Mouse (Mus musculus): ENCODE results near the gene Ccer2. TPM values are rescaled to one million over a fixed set of nuclear protein-coding genes. Genes with fewer than 3 reads are reported as not detected.
A peak's percentile ranks its signal among the peaks of the same experiment; 100 is the strongest.

Ccer2 gene
- 0.20 TPM in 1 of 2 replicates, not detected in the other for polyA plus RNA-seq (2016; fragmentation: Nextera tagmentation; extraction: Ambion mirVana)

DNA sequence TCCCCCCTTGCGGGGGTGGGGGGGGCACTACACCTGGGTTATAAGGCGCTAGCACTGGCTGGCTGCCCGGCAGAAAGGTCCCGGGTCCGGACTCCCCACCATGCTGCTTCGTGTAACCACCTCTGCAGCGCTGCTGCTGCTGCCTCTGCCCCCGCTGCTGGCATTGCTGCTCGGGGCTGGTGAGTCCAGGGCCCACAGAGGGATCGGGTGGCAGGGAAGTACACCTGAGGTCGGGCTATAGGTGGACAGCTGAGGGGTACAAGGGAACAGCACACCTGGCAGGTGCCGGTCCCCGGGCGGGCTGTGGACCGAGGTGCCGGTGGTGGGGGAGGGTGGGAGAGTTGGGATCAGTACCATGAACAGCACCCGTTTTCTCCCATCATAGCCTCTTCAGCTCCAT is at the start of gene Ccer2:
Ccer2 (plus strand) TSS at position 96 of the 400 bp plus-strand sequence.
- H3K36me3 ChIP-seq = peaks cover 66% of the 10 kb centered on the region
- H3K9me3 ChIP-seq (replicated peaks) = no peaks in the 10 kb centered on the region
- no peak for DNase-seq (ENCODE audit: low spot score)
- 4% methylated on average over 17 of the region's 17 CpGs for WGBS
- H3K27me3 ChIP-seq (ENCODE audit: low read depth, poor library complexity, severe bottlenecking) = peaks cover 25% of the 10 kb centered on the region
- no peak within 1 kb of the TSS for H3K27ac ChIP-seq (replicated peaks)
- H3K4me1 ChIP-seq = peaks cover 11% of the 10 kb centered on the region
- H3K4me3 ChIP-seq = peak within 1 kb of the TSS; percentile 12

DNA sequence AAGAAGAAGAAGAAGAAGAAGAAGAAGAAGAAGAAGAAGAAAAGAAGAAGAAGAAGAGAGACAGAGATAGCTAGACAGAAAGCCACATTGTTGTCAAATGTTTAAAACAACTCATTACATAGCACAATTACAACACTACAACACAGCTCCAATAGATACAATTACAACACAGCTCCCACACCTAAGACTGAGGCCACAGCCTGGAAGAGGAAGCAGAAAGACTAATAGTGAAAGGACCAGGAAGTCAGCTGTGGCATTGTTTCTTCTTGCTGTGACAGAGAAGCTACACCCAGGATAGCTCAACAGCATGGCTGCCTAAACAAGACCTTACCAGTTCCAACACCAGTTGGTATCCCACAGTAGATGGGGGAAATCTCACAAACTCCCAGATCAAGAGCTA is 46.5 kb upstream of the Ccer2 start:
- Histone ChIP-seq H3K4me3 (no peak overlapping the region), H3K27ac (replicated peaks) (no peak overlapping the region), H3K9me3 (replicated peaks) (no peaks in the 10 kb centered on the region), H3K4me1 (0 out of 2 replicates have a peak, but pooled peaks cover 3% of the 10 kb centered on the region), H3K27me3 (ENCODE audit: low read depth, poor library complexity, severe bottlenecking) (no peaks in the 10 kb centered on the region), H3K36me3 (no peaks in the 10 kb centered on the region)
- DNase-seq (ENCODE audit: low spot score) = no peak

DNA sequence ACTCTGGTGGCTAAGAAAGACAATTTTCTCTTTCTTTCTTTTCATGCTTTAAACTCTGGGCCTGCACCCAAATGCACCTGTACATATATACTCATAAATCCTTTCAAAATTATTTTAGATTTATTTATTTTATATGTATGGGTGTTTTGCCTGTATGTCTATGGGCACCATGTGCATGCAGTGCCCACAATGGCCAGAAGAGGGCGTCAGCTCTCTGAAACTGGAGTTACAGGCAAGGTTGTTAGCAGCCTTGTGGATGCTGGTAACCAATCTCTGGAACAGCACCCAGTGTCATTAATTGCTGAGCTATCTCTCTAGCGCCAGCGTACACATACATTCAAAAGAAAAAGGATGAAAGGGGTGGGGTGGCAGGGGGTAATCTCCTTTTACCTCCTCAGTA is 45.0 kb upstream of the Ccer2 start:
- peaks cover 4% of the 10 kb centered on the region; the same call in 1 of the 2 replicates for H3K4me1 ChIP-seq
- no peak for DNase-seq (ENCODE audit: low spot score)
- no peak overlapping the region for H3K4me3 ChIP-seq
- no peaks in the 10 kb centered on the region for H3K9me3 ChIP-seq (replicated peaks)
- H3K27me3 ChIP-seq (ENCODE audit: low read depth, poor library complexity, severe bottlenecking) = 0 out of 2 replicates have a peak, but pooled peaks cover 9% of the 10 kb centered on the region
- H3K27ac ChIP-seq (replicated peaks) = no peak overlapping the region
- WGBS = 70% methylated on average over 3 of the region's 3 CpGs
- H3K36me3 ChIP-seq = no peaks in the 10 kb centered on the region

DNA sequence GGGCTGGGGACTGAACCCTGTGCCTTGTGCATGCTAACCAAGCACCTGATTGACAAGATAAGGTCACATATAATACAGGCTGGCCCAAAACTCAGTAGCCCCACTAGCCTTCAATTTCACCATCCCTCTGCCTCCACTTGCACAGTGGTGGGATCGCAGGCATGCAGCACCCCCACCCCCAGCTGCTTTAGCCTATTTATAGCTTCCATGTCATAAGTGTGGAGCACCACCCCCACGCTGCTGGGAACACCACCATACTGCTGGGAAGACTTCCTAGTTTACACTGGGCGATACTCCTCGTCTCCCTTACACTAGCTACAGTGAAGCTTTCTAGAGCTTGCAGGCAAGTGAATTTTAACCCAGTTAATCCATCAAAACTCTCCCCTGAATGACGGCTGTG is 41.3 kb upstream of the Ccer2 start:
- no peak for DNase-seq (ENCODE audit: low spot score)
- H3K9me3 ChIP-seq (replicated peaks) = no peaks in the 10 kb centered on the region
- no peaks in the 10 kb centered on the region for H3K36me3 ChIP-seq
- H3K27me3 ChIP-seq (ENCODE audit: low read depth, poor library complexity, severe bottlenecking) = 0 out of 2 replicates have a peak, but pooled peaks cover 9% of the 10 kb centered on the region
- H3K27ac ChIP-seq (replicated peaks) = no peak overlapping the region
- H3K4me3 ChIP-seq = no peak overlapping the region
- WGBS = 78% methylated on average over 5 of the region's 5 CpGs
- peaks cover 16% of the 10 kb centered on the region for H3K4me1 ChIP-seq

DNA sequence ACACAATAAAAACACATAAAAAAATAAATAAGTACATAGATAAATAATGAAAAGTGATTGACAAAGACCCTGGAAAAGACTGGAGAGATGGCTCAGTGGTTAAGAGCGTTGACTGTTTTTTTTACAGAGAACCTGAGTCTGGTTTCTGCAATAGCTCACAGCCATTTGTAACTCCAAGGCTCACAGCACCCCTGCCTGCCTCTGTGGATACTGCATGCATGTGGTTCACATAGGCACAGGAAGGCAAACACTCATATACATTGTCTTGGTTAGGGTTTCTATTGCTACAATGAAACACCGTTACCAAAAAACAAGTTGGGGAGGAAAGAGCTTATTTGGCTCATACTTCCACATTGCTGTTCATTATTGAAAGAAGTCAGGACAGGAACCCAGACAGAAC is 40.4 kb upstream of the Ccer2 start:
- no peak for DNase-seq (ENCODE audit: low spot score)
- WGBS = 99% methylated on average over 2 of the region's 2 CpGs
- Histone ChIP-seq H3K4me1 (peaks cover 14% of the 10 kb centered on the region), H3K9me3 (replicated peaks) (no peaks in the 10 kb centered on the region), H3K36me3 (no peaks in the 10 kb centered on the region), H3K27me3 (ENCODE audit: low read depth, poor library complexity, severe bottlenecking) (0 out of 2 replicates have a peak, but pooled peaks cover 9% of the 10 kb centered on the region), H3K4me3 (no peak overlapping the region), H3K27ac (replicated peaks) (no peak overlapping the region)

DNA sequence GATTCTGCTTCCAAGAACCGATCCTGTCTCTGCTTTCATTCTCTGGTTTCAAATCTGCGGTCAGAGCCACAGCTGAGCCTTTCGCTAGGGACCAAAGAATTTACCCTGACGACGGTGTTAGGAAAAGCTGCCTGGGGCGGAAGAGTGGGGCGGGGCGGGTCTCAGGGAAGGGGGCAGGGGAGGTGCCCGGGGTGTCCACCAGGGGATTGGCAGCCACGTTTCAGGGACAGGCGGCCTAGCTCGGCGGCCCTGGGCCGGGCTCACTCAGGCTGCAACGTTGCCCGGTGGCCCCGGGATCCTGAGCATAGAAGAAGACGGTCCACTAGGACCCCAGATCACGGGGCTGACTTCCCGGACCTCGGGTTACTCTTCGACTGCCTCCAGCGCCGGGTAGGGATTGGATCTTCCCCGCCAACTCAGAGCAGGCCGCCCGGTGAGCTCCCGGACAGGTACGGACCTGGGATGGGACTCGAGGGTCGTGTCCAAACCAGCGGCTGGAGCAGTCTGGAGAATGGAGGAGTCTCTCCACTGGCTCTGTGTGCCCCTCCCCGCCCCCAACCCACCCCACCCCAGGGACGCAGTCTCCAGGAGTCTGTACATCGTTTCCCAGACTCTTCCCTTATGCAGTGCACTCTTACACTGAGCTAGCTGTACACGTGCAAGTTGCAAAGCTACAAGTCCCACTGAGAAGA is 39.2 kb upstream of the Ccer2 start, which contains the start of gene Fbxo17:
Fbxo17 (plus strand) TSS at position 215 of the 692 bp plus-strand sequence.
- H3K27ac ChIP-seq (replicated peaks) = peak within 1 kb of the TSS; percentile 84
- no peaks in the 10 kb centered on the region for H3K36me3 ChIP-seq
- no peaks in the 10 kb centered on the region for H3K9me3 ChIP-seq (replicated peaks)
- DNase-seq (ENCODE audit: low spot score) = peak; percentile 73
- H3K27me3 ChIP-seq (ENCODE audit: low read depth, poor library complexity, severe bottlenecking) = 0 out of 2 replicates have a peak, but pooled peaks cover 9% of the 10 kb centered on the region
- H3K4me1 ChIP-seq = peaks cover 14% of the 10 kb centered on the region
- 3% methylated on average over 36 of the region's 36 CpGs for WGBS
- peak within 1 kb of the TSS; percentile 63 for H3K4me3 ChIP-seq

DNA sequence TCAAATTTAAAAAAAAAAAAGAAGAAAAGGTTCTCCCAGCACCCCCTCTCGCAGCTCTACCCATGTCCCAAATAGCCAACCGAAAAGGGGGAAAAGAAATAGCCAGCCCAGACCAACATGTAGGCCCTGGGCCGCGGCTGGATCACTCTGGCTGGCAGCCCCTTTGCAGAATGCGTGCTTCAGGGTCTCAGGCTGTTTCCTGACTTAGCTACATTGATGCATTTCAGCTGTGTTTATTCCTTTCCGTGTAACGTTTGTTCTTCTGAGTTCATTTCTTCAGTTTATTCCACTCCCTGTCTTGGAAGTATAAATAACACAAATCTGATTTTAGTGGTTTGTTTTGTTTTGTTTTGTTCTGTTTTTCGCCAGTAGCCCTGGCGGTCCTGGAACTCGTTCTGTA is 38.2 kb upstream of the Ccer2 start:
- DNase-seq (ENCODE audit: low spot score) = no peak
- H3K27ac ChIP-seq (replicated peaks) = no peak overlapping the region
- H3K9me3 ChIP-seq (replicated peaks) = no peaks in the 10 kb centered on the region
- peaks cover 14% of the 10 kb centered on the region for H3K4me1 ChIP-seq
- H3K4me3 ChIP-seq = no peak overlapping the region
- WGBS = 89% methylated on average over 10 of the region's 10 CpGs
- H3K27me3 ChIP-seq (ENCODE audit: low read depth, poor library complexity, severe bottlenecking) = 0 out of 2 replicates have a peak, but pooled peaks cover 9% of the 10 kb centered on the region
- H3K36me3 ChIP-seq = no peaks in the 10 kb centered on the region

DNA sequence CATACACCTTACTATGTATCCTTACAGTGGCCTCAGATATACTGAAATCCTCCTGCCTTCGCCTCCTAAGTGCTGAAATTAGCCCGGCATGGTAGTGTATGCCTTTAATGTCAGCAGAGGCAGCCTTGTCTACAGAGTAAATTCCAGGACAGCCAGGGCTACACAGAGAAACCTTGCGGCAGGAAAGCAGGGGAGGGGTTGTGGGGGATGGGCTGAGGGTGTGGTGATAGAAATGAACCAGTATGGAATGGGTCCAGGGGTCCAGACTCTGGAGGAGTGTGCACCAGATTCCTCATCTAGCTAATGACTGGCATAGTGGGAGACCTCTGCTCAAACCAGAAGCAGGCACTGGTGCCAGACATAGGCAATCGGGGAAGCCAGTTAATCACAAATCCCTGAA is 36.8 kb upstream of the Ccer2 start:
- WGBS = 70% methylated on average over 4 of the region's 4 CpGs
- H3K9me3 ChIP-seq (replicated peaks) = no peaks in the 10 kb centered on the region
- no peak for DNase-seq (ENCODE audit: low spot score)
- H3K27me3 ChIP-seq (ENCODE audit: low read depth, poor library complexity, severe bottlenecking) = 0 out of 2 replicates have a peak, but pooled peaks cover 9% of the 10 kb centered on the region
- H3K27ac ChIP-seq (replicated peaks) = no peak overlapping the region
- peaks cover 14% of the 10 kb centered on the region for H3K4me1 ChIP-seq
- H3K36me3 ChIP-seq = no peaks in the 10 kb centered on the region
- H3K4me3 ChIP-seq = no peak overlapping the region

DNA sequence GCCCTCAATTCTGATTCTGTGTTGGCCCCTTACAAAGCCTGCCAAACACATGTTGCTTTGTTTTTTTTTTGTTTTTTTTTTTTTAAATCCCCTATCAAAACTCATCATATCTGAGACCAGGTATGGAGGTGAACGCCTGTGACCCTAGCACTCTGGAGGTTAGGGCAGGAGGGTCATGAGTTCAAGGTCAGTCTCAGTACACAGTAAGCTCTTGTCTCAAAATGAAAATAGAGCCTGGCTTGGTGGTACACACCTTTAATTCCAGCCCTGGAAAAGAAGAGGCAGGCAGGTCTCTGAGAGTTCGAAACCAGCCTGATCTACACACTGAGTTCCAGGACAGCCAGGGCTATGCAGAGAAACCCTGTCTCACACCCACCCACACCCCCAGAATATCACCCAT is 36.3 kb upstream of the Ccer2 start:
- Histone ChIP-seq H3K9me3 (replicated peaks) (peaks cover 3% of the 10 kb centered on the region; the same call in 1 of the 2 replicates), H3K4me3 (no peak overlapping the region), H3K4me1 (peaks cover 14% of the 10 kb centered on the region), H3K36me3 (no peaks in the 10 kb centered on the region), H3K27me3 (ENCODE audit: low read depth, poor library complexity, severe bottlenecking) (0 out of 2 replicates have a peak, but pooled peaks cover 9% of the 10 kb centered on the region), H3K27ac (replicated peaks) (no peak overlapping the region)
- no peak for DNase-seq (ENCODE audit: low spot score)
- 89% methylated on average over 2 of the region's 2 CpGs for WGBS

DNA sequence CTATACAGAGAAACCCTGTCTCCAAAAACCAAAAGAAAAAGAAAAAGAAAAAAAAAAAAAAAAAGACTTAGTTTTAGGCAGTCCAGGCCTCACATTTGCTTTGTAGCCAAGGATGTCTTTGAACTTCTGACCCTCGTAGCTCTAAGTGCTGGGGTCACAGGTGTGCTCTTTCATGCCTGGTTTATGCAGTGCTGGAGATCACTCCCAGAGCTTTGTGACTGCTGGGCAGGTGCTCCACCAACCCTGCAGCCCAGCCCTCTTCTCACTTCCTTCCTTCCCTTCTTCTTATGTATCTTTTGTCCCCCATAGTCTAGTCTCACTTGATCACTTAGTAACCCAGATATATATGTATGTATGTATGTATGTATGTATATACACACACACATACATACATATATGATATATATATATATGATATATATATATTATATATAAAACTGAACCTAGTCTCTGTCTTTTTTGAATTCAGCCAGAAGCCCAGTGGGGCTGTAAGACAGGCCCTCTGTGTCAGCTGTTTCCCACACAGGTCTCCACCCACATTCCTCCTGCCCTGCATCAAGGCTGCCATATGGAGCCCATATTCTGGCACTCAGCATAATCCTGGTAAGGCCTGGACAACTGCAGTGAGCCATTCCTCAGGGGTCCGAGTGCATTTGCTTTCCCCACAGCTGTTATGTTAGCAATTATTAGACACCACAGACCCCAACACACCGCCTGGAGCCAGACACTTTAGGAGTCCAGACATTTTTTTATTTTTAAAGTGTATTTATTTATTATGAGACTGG is 35.0 kb upstream of the Ccer2 start:
- peaks cover 13% of the 10 kb centered on the region for H3K4me1 ChIP-seq
- peak; percentile 20 for DNase-seq (ENCODE audit: low spot score)
- WGBS = 74% methylated on average over 3 of the region's 3 CpGs
- H3K27me3 ChIP-seq (ENCODE audit: low read depth, poor library complexity, severe bottlenecking) = no peaks in the 10 kb centered on the region
- H3K36me3 ChIP-seq = no peaks in the 10 kb centered on the region
- H3K4me3 ChIP-seq = no peak overlapping the region
- H3K9me3 ChIP-seq (replicated peaks) = peaks cover 4% of the 10 kb centered on the region; the same call in 1 of the 2 replicates
- H3K27ac ChIP-seq (replicated peaks) = no peak overlapping the region

DNA sequence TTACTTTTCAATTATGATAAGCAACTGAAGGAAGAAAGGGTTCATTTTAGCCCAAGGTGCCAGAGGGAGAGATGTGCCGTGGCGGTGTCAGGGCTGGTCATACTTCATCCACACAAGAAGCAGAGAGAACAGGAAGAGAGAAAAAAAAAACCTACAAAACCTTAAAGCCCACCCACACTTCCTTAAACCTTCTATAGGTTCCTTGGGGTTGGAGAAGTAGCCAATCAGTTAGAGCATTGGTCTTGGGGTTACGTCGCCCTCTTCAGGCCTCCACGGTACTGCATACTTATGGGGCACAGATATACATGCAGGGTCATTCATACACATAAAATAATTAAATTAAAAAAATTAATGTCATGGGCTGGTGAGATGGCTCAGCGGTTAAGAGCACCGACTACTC is 33.9 kb upstream of the Ccer2 start:
- no peak for DNase-seq (ENCODE audit: low spot score)
- H3K27ac ChIP-seq (replicated peaks) = no peak overlapping the region
- no peaks in the 10 kb centered on the region for H3K27me3 ChIP-seq (ENCODE audit: low read depth, poor library complexity, severe bottlenecking)
- H3K9me3 ChIP-seq (replicated peaks) = peaks cover 4% of the 10 kb centered on the region; the same call in 1 of the 2 replicates
- no peak overlapping the region for H3K4me3 ChIP-seq
- H3K36me3 ChIP-seq = no peaks in the 10 kb centered on the region
- 95% methylated on average over 7 of the region's 7 CpGs for WGBS
- H3K4me1 ChIP-seq = peaks cover 5% of the 10 kb centered on the region

DNA sequence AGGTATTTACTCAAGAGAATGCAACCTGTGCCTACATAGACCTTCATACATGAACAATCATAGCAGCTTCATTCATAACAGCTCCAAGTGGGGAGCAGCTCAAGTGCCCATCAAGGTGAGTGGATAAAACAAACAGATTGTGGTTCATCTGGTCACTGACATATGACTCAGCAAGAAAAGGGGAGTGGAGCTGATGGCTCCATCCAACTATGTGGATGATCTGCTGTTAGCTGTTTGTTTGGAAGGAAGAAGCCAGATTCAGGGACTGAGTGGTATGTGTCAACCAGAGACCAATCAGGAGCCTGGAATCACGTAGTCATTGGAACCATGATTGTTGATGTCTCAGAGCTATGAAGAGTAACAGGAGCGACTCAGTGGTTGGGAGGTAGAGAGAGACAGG is 31.4 kb upstream of the Ccer2 start:
- 92% methylated on average over 2 of the region's 2 CpGs for WGBS
- no peak overlapping the region for H3K4me3 ChIP-seq
- H3K4me1 ChIP-seq = peaks cover 3% of the 10 kb centered on the region; the same call in 1 of the 2 replicates
- no peaks in the 10 kb centered on the region for H3K36me3 ChIP-seq
- no peaks in the 10 kb centered on the region for H3K27me3 ChIP-seq (ENCODE audit: low read depth, poor library complexity, severe bottlenecking)
- no peak overlapping the region for H3K27ac ChIP-seq (replicated peaks)
- peaks cover 4% of the 10 kb centered on the region; the same call in 1 of the 2 replicates for H3K9me3 ChIP-seq (replicated peaks)
- no peak for DNase-seq (ENCODE audit: low spot score)

All from midbrain, embryonic 10.5 days (tissue).